Mouse (Mus musculus) cerebellum, adult 2 months (tissue): Measurements from ENCODE around the gene Clgn. TPM values are rescaled to one million over a fixed set of nuclear protein-coding genes. Genes with fewer than 3 reads are reported as not detected.

ENCODE experiments used
- DNase-seq, 2 experiments: peaks; one replicate each; pipeline ENCODE4 v3.0.0; 2021
- H3K27ac ChIP-seq: fragments of 200-500 bp; 2 replicates; pipeline ENCODE4 v1.5.1; 2012; ENCODE audit warnings: low read length, control low read depth, inconsistent platforms; ENCODE audit not compliant: insufficient read depth
- H3K27me3 ChIP-seq: fragments of 200-500 bp; 2 replicates; pipeline ENCODE4 v1.6.1; 2012; ENCODE audit warnings: inconsistent platforms, mild to moderate bottlenecking, low read length, moderate library complexity; ENCODE audit not compliant: control insufficient read depth, insufficient read depth
- H3K4me1 ChIP-seq: fragments of 200-500 bp; 2 replicates; pipeline ENCODE4 v1.6.1; 2011; ENCODE audit warnings: low read length; ENCODE audit not compliant: control insufficient read depth, insufficient read depth
- H3K4me3 ChIP-seq: fragments of 200-500 bp; replicated peaks from 2 replicates; pipeline ENCODE3; 2011; ENCODE audit warnings: mild to moderate bottlenecking, low read depth, low read length, control low read depth; ENCODE audit not compliant: insufficient read depth
- CTCF ChIP-seq: fragments of 200-500 bp; IDR thresholded peaks from 2 replicates; pipeline ENCODE4 v1.5.1; 2011; ENCODE audit warnings: low read depth, mild to moderate bottlenecking, control low read depth, low read length, moderate library complexity, borderline replicate concordance; ENCODE audit not compliant: insufficient read depth
- POLR2A ChIP-seq: fragments of 200-500 bp; IDR thresholded peaks from 2 replicates; pipeline ENCODE4 v1.6.1; 2011; ENCODE audit warnings: low read length, control low read depth, borderline replicate concordance; ENCODE audit not compliant: insufficient read depth
- WGBS: fragments of 180-500 bp; shearing (Covaris S2); methylation state at CpG from one replicate; pipeline ENCODE4 v1.1.7; 2018; 5-methylcytosine and 5-hydroxymethylcytosine counted together
- polyA plus RNA-seq: library from polyadenylated mRNA; depleted of rRNA; stranded (reverse); fragments of >200 nt; gene quantifications from 2 replicates; pipeline ENCODE4 v1.2.3, GENCODE M21; 2012

Clgn gene
- polyA plus RNA-seq, 1 experiment = 14.5 TPM

GRCm38 (mm10) chr8:83408496-83408895, 18.8 kb downstream of the Clgn start:
- 81% methylated on average over 7 of the region's 7 CpGs for WGBS
- no peak for TF ChIP-seq CTCF
- no peak for TF ChIP-seq POLR2A

GRCm38 (mm10) chr8:83416878-83417277, 27.2 kb downstream of the Clgn start:
- no peaks in the 10 kb centered on the region for H3K4me1 ChIP-seq
- 97% methylated on average over 15 of the region's 15 CpGs for WGBS
- TF ChIP-seq POLR2A (no peak), CTCF (no peak)
- H3K27ac ChIP-seq = no peak overlapping the region
- no peaks in the 10 kb centered on the region for H3K27me3 ChIP-seq
- no peak for DNase-seq
- H3K4me3 ChIP-seq = no peak overlapping the region

More at GRCm38 (mm10) chr8:83408496-83408895, 18.8 kb downstream of the Clgn start:
- DNase-seq = no peak
- H3K27me3 ChIP-seq = no peaks in the 10 kb centered on the region
- H3K4me3 ChIP-seq = no peak overlapping the region
- no peak overlapping the region for H3K27ac ChIP-seq
- no peaks in the 10 kb centered on the region for H3K4me1 ChIP-seq

- Histone ChIP-seq H3K27ac (no peak overlapping the region), H3K4me3 (no peak overlapping the region), H3K4me1 (no peaks in the 10 kb centered on the region), H3K27me3 (no peaks in the 10 kb centered on the region)
- no peak for DNase-seq
- 78% methylated on average over 6 of the region's 6 CpGs for WGBS
- TF ChIP-seq POLR2A (no peak), CTCF (no peak)
Measured at GRCm38 (mm10) chr8:83417970-83418369, 28.3 kb downstream of the Clgn start.

- Histone ChIP-seq H3K27ac (no peak overlapping the region), H3K4me3 (no peak overlapping the region), H3K4me1 (no peaks in the 10 kb centered on the region), H3K27me3 (no peaks in the 10 kb centered on the region)
- DNase-seq = no peak
- TF ChIP-seq POLR2A (no peak), CTCF (no peak)
- 91% methylated on average over 11 of the region's 11 CpGs for WGBS
Measured at GRCm38 (mm10) chr8:83418805-83419516, 29.3 kb downstream of the Clgn start.

- Histone ChIP-seq H3K27ac (no peak overlapping the region), H3K27me3 (no peaks in the 10 kb centered on the region), H3K4me3 (no peak overlapping the region), H3K4me1 (no peaks in the 10 kb centered on the region)
- TF ChIP-seq CTCF (no peak), POLR2A (no peak)
- 100% methylated on average over 1 of the region's 1 CpGs for WGBS
- no peak for DNase-seq
Measured at GRCm38 (mm10) chr8:83421354-83421753, 31.7 kb downstream of the Clgn start.

GRCm38 (mm10) chr8:83423032-83423825, 33.6 kb downstream of the Clgn start:
- Histone ChIP-seq H3K4me1 (no peaks in the 10 kb centered on the region), H3K27me3 (no peaks in the 10 kb centered on the region), H3K4me3 (no peak overlapping the region), H3K27ac (no peak overlapping the region)
- 56% methylated on average over 13 of the region's 13 CpGs for WGBS
- TF ChIP-seq CTCF (no peak), POLR2A (no peak)
- DNase-seq = no peak

GRCm38 (mm10) chr8:83425202-83425601, 35.5 kb downstream of the Clgn start:
- Histone ChIP-seq H3K27ac (no peak overlapping the region), H3K4me1 (no peaks in the 10 kb centered on the region), H3K27me3 (no peaks in the 10 kb centered on the region), H3K4me3 (no peak overlapping the region)
- no peak for DNase-seq
- 93% methylated on average over 6 of the region's 6 CpGs for WGBS
- TF ChIP-seq CTCF = no peak
- no peak for TF ChIP-seq POLR2A

- no peaks in the 10 kb centered on the region for H3K4me1 ChIP-seq
- no peaks in the 10 kb centered on the region for H3K27me3 ChIP-seq
- no peak overlapping the region for H3K27ac ChIP-seq
- 71% methylated on average over 11 of the region's 11 CpGs for WGBS
- H3K4me3 ChIP-seq = no peak overlapping the region
- no peak for DNase-seq
- TF ChIP-seq CTCF = no peak
- TF ChIP-seq POLR2A = no peak
Measured at GRCm38 (mm10) chr8:83426104-83426759, 36.6 kb downstream of the Clgn start.
